Mouse (Mus musculus): Measurements from ENCODE around the gene Far2. TPM values are rescaled to one million over a fixed set of nuclear protein-coding genes. Genes with fewer than 3 reads are reported as not detected.
"Not testable (repeated sequence)": the region's sequence is repeated elsewhere in the genome, so short reads cannot be mapped to it uniquely, and the experiment has no call there.

Gene Far2
- total and polyA plus RNA-seq, 2 experiments = 0.02 TPM; not detected in 1

DNA sequence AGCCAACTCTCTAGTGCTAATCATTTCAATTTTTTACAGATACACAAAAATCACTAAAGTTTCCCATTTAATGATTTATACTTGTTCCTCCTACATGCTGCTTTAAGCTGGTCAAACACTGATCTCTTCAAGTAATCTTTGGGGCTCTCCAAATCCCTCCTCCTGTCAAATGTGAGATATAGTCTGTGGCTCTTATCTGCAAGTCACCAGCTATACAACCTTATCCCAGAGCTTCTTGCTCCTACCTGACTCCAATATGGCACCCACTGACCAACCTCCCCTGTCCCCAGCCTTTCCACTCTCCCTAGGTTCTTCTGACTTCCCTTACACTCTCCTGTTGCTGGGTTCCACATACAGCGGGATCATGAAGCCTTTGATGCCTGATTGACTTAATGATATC is 70.6 kb downstream of the Far2 start:
- Histone ChIP-seq H3K4me1 (ENCODE audit: control insufficient read depth, insufficient read depth, low read length) (no peaks in the 10 kb centered on the region), H3K36me3 (ENCODE audit: control insufficient read depth, insufficient read depth, low read length) (no peaks in the 10 kb centered on the region), H3K9ac (ENCODE audit: low read depth, low read length) (no peak overlapping the region), H3K79me2 (ENCODE audit: control insufficient read depth, insufficient read depth, low read length) (no peaks in the 10 kb centered on the region), H3K4me3 (ENCODE audit: insufficient read depth, low read depth, low read length) (no peak overlapping the region), H3K27ac (replicated peaks; ENCODE audit: insufficient read depth, low read depth, low read length) (no peak overlapping the region), H3K27me3 (ENCODE audit: control insufficient read depth, insufficient read depth, low read length) (no peaks in the 10 kb centered on the region)
- TF ChIP-seq CTCF (IDR thresholded peaks at IDR 0.05; ENCODE audit: low read depth, low read length) (no peak), POLR2A (IDR thresholded peaks at IDR 0.05; ENCODE audit: extremely low read depth, insufficient read depth, low read length) (no peak)
- WGBS = 97% methylated on average over 1 of the region's 1 CpGs
- no peak for DNase-seq (ENCODE audit: extremely low read depth, low read depth, low spot score)

DNA sequence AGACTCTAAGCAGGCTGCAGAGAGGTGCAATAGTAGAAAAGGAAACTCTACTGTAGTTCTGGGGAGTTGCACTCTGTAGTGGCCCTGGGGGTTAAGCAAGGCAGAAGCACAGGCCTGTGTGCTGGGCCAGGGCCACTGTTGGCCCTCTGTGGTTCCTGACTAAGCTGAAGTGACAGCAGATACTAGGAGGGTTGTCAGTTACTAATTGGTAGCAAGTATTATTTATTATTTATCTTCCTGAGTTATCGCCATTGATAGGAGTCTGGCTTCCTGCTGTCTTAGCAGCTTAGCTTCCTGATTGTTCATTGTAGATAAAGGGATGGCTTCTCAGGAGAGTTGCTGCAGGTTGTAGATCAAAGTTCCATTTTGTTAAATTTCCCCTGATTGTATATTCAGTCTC is 73.6 kb downstream of the Far2 start:
- no peaks in the 10 kb centered on the region for H3K4me1 ChIP-seq (ENCODE audit: control insufficient read depth, insufficient read depth, low read length)
- 63% methylated on average over 1 of the region's 1 CpGs for WGBS
- H3K36me3 ChIP-seq (ENCODE audit: control insufficient read depth, insufficient read depth, low read length) = no peaks in the 10 kb centered on the region
- no peak overlapping the region for H3K4me3 ChIP-seq (ENCODE audit: insufficient read depth, low read depth, low read length)
- no peak overlapping the region for H3K27ac ChIP-seq (replicated peaks; ENCODE audit: insufficient read depth, low read depth, low read length)
- TF ChIP-seq CTCF (IDR thresholded peaks at IDR 0.05; ENCODE audit: low read depth, low read length) (no peak), POLR2A (IDR thresholded peaks at IDR 0.05; ENCODE audit: extremely low read depth, insufficient read depth, low read length) (no peak)
- no peaks in the 10 kb centered on the region for H3K27me3 ChIP-seq (ENCODE audit: control insufficient read depth, insufficient read depth, low read length)
- H3K9ac ChIP-seq (ENCODE audit: low read depth, low read length) = no peak overlapping the region
- no peaks in the 10 kb centered on the region for H3K79me2 ChIP-seq (ENCODE audit: control insufficient read depth, insufficient read depth, low read length)
- no peak for DNase-seq (ENCODE audit: extremely low read depth, low read depth, low spot score)

DNA sequence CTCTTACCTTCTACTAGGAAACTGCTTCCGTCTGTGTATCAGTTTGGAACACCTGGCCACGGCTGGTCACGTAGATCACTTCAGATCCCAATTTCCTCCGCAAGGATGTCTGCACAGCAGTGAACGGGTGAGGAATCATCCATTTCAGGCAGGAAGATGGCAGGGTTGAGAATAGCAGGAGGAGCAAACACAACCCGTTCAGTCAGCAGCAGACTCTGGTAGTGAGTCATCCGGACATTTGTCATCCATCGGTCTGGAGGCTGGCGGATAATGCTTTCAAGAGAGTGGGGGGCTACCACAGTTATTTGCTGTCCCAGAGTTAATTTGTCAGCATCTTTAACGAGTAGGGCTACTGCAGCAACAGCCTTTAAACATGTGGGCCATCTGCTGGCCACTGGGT is 79.8 kb downstream of the Far2 start:
- not testable (repeated sequence) for H3K4me1 ChIP-seq (ENCODE audit: control insufficient read depth, insufficient read depth, low read length); DNase-seq (ENCODE audit: extremely low read depth, low read depth, low spot score); H3K4me3 ChIP-seq (ENCODE audit: insufficient read depth, low read depth, low read length); H3K27me3 ChIP-seq (ENCODE audit: control insufficient read depth, insufficient read depth, low read length); H3K9ac ChIP-seq (ENCODE audit: low read depth, low read length); H3K27ac ChIP-seq (replicated peaks; ENCODE audit: insufficient read depth, low read depth, low read length); H3K79me2 ChIP-seq (ENCODE audit: control insufficient read depth, insufficient read depth, low read length); H3K36me3 ChIP-seq (ENCODE audit: control insufficient read depth, insufficient read depth, low read length)
- WGBS = 77% methylated on average over 10 of the region's 10 CpGs

- WGBS = 77% methylated on average over 10 of the region's 10 CpGs
- H3K27ac ChIP-seq (replicated peaks; ENCODE audit: insufficient read depth, low read depth, low read length) = no peak overlapping the region
- no peak for TF ChIP-seq POLR2A (IDR thresholded peaks at IDR 0.05; ENCODE audit: extremely low read depth, insufficient read depth, low read length)
- no peak for TF ChIP-seq CTCF (IDR thresholded peaks at IDR 0.05; ENCODE audit: low read depth, low read length)
Observed at GRCm38 (mm10) chr6:148132314-148132713, 85.3 kb downstream of the Far2 start.

DNA sequence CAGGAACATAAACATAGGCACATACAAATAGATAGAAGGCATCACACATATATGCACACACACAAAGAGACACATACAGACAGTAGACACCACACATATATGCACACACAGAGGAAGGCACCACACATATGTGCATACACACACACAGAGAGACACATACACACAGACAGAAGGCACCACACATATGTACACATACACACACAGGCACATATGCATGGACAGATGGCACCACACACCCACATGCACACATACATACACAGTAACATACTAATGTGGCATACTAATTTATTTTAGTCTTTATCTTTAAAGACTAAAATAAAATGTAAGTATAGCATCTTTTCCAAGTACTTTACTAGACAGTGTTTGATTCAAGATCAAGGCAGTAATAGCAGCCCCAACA is 86.5 kb downstream of the Far2 start:
- H3K9ac ChIP-seq (ENCODE audit: low read depth, low read length) = no peak overlapping the region
- DNase-seq (ENCODE audit: extremely low read depth, low read depth, low spot score) = no peak
- no peak for TF ChIP-seq CTCF (IDR thresholded peaks at IDR 0.05; ENCODE audit: low read depth, low read length)
- no peak for TF ChIP-seq POLR2A (IDR thresholded peaks at IDR 0.05; ENCODE audit: extremely low read depth, insufficient read depth, low read length)

More at GRCm38 (mm10) chr6:148132314-148132713, 85.3 kb downstream of the Far2 start:
- Histone ChIP-seq H3K4me3 (ENCODE audit: insufficient read depth, low read depth, low read length) (no peak overlapping the region), H3K9ac (ENCODE audit: low read depth, low read length) (no peak overlapping the region), H3K36me3 (ENCODE audit: control insufficient read depth, insufficient read depth, low read length) (no peaks in the 10 kb centered on the region), H3K27me3 (ENCODE audit: control insufficient read depth, insufficient read depth, low read length) (no peaks in the 10 kb centered on the region), H3K79me2 (ENCODE audit: control insufficient read depth, insufficient read depth, low read length) (no peaks in the 10 kb centered on the region), H3K4me1 (ENCODE audit: control insufficient read depth, insufficient read depth, low read length) (peaks cover 4% of the 10 kb centered on the region; the same call in 1 of the 2 replicates)
- no peak for DNase-seq (ENCODE audit: extremely low read depth, low read depth, low spot score)

DNA sequence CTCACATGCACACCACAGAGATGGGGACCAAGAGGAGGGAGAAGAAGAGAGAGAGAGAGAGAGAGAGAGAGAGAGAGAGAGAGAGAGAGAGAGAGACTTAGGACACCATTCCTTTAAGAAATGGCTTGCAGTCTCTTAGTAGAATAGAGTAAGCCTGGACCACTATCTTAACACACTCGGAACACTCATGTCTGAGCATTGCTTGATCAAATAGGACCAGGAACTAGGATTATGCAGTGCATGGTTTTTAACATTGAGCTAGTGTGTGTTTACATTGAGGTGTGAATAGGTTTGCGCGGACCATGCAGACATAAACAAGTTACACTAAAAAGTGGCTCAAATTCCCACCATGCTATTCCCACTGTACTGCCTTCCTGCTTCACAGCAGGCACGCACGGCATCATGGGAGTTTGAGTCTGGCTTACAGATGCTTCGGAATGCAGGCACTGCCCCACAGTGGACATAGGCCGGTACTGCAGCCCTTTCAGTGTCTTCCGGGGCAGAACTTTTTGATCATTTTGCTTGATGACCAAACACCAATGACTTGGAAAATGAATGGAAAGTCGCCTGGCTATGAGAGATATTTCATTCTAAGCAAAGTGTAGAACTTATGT is 88.8 kb downstream of the Far2 start:
- no peak for TF ChIP-seq POLR2A (IDR thresholded peaks at IDR 0.05; ENCODE audit: extremely low read depth, insufficient read depth, low read length)
- peak; percentile 97 for TF ChIP-seq CTCF (IDR thresholded peaks at IDR 0.05; ENCODE audit: low read depth, low read length)

More for the DNA sequence above, 86.5 kb downstream of the Far2 start:
- H3K27ac ChIP-seq (replicated peaks; ENCODE audit: insufficient read depth, low read depth, low read length) = no peak overlapping the region
- H3K27me3 ChIP-seq (ENCODE audit: control insufficient read depth, insufficient read depth, low read length) = no peaks in the 10 kb centered on the region
- no peak overlapping the region for H3K4me3 ChIP-seq (ENCODE audit: insufficient read depth, low read depth, low read length)
- H3K36me3 ChIP-seq (ENCODE audit: control insufficient read depth, insufficient read depth, low read length) = no peaks in the 10 kb centered on the region
- H3K4me1 ChIP-seq (ENCODE audit: control insufficient read depth, insufficient read depth, low read length) = peaks cover 4% of the 10 kb centered on the region; the same call in 1 of the 2 replicates
- no peaks in the 10 kb centered on the region for H3K79me2 ChIP-seq (ENCODE audit: control insufficient read depth, insufficient read depth, low read length)

More for the DNA sequence above, 88.8 kb downstream of the Far2 start:
- Histone ChIP-seq H3K9ac (ENCODE audit: low read depth, low read length) (no peak overlapping the region), H3K27me3 (ENCODE audit: control insufficient read depth, insufficient read depth, low read length) (no peaks in the 10 kb centered on the region), H3K4me1 (ENCODE audit: control insufficient read depth, insufficient read depth, low read length) (peaks cover 4% of the 10 kb centered on the region; the same call in 1 of the 2 replicates), H3K79me2 (ENCODE audit: control insufficient read depth, insufficient read depth, low read length) (no peaks in the 10 kb centered on the region), H3K4me3 (ENCODE audit: insufficient read depth, low read depth, low read length) (no peak overlapping the region), H3K27ac (replicated peaks; ENCODE audit: insufficient read depth, low read depth, low read length) (no peak overlapping the region), H3K36me3 (ENCODE audit: control insufficient read depth, insufficient read depth, low read length) (no peaks in the 10 kb centered on the region)
- peak; percentile 76 for DNase-seq (ENCODE audit: extremely low read depth, low read depth, low spot score)
- WGBS = 25% methylated on average over 9 of the region's 9 CpGs
